Mouse (Mus musculus) ES-E14 (cell line): ENCODE measurements around the gene Pop7.

ENCODE experiments used
- HCFC1 ChIP-seq: IDR thresholded peaks from 2 replicates; pipeline ENCODE4 v1.6.1; 2012; ENCODE audit warnings: low read length, inconsistent platforms, borderline replicate concordance; ENCODE audit not compliant: insufficient read depth
- MAFK ChIP-seq: IDR thresholded peaks from 2 replicates; pipeline ENCODE4 v1.6.1; 2014; ENCODE audit warnings: mild to moderate bottlenecking, low read depth, low read length, inconsistent platforms; ENCODE audit not compliant: insufficient read depth
- ZNF384 ChIP-seq: IDR thresholded peaks from 2 replicates; pipeline ENCODE4 v1.6.1; 2012; ENCODE audit warnings: low read depth, low read length, inconsistent platforms

DNA sequence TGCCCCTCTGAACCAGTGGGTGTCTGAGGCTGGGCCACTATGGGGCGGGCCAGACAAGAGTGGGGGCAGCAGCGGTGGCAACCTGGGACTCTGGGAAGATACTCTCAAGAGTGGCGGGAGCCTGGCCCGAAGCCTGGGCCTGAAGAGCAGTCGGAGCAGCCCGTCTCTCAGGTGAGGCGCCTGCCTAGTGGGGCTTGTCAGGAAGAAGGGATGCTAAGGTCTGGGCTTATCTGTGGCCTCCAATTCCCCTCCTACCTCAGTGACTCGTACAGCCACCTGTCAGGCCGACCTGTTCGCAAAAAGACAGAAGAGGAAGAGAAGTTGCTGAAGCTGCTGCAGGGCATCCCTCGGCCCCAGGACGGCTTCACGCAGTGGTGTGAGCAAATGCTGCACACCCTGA lies 22.4 kb upstream of the Pop7 start:
- no peak for TF ChIP-seq ZNF384
- TF ChIP-seq MAFK = no peak
- no peak for TF ChIP-seq HCFC1
